Comparison of ENCODE assay signal across 9 mouse cellular contexts in genomic region chr7:62463007-62463877, GRCm38 (mm10). TPM values are rescaled to one million over a fixed set of nuclear protein-coding genes. Genes with fewer than 3 reads are reported as not detected.
DNase-seq lines count a peak whose midpoint lies in the region; ATAC-seq lines count a peak whose summit lies in the region.
"Had no signal": no experiment of that assay in that cellular context is flagged by ENCODE, and none has a peak within 500 bp of the region (broad histone marks: within the 10 kb centered on the region; RNA-seq: fewer than 3 reads in every experiment).

No protein-coding gene starts in this region.

- peak overlapping the region; percentile 73 for H3K4me2 ChIP-seq in heart, embryonic 13.5 days
- H3K4me2 ChIP-seq in midbrain, embryonic 15.5 days, result peak overlapping the region; percentile 76

- 18% methylated on average over 55 of the region's 55 CpGs for WGBS in heart, embryonic 13.5 days
- WGBS in midbrain, embryonic 15.5 days, result 30% methylated on average over 55 of the region's 55 CpGs

- H3K27ac ChIP-seq in heart, embryonic 13.5 days (replicated peaks), result peak overlapping the region; percentile 87
- H3K27ac ChIP-seq in midbrain, embryonic 15.5 days, result peak overlapping the region; percentile 74

- H3K36me3 ChIP-seq in heart, embryonic 13.5 days, result no peaks in the 10 kb centered on the region
- no peaks in the 10 kb centered on the region for H3K36me3 ChIP-seq in midbrain, embryonic 15.5 days (replicated peaks)
- H3K36me3 ChIP-seq: G1E had no signal

- H3K4me3 ChIP-seq in heart, embryonic 13.5 days, result peak overlapping the region; percentile 62
- peak overlapping the region; percentile 57 for H3K4me3 ChIP-seq in midbrain, embryonic 15.5 days

- H3K9ac ChIP-seq in heart, embryonic 13.5 days, result peak overlapping the region; percentile 85
- H3K9ac ChIP-seq in midbrain, embryonic 15.5 days, result peak overlapping the region; percentile 52

- H3K27me3 ChIP-seq in heart, embryonic 13.5 days (replicated peaks), result peaks cover 6% of the 10 kb centered on the region; the same call in 1 of the 2 replicates
- no peaks in the 10 kb centered on the region for H3K27me3 ChIP-seq in midbrain, embryonic 15.5 days (replicated peaks)

- DNase-seq in cerebellum, postnatal 25 days, result peak; percentile 14 to 15
- DNase-seq in 3134 (ENCODE audit: extremely low read depth, insufficient read length, low spot score), result peak; percentile 8
- peak; percentile 51 for DNase-seq in embryo, embryonic 10.5 days (ENCODE audit: low spot score)
- DNase-seq in kidney, postnatal 14 days, result peak; percentile 15

- H3K9me3 ChIP-seq in heart, embryonic 13.5 days, result peaks cover 6% of the 10 kb centered on the region; the same call in 1 of the 2 replicates
- H3K9me3 ChIP-seq in midbrain, embryonic 15.5 days, result no peaks in the 10 kb centered on the region

- no peak for ATAC-seq in cerebellum, adult (ENCODE audit: insufficient number of reproducible peaks, low FRiP score, low TSS enrichment)
- no peak for ATAC-seq in heart, embryonic 13.5 days (ENCODE audit: extremely low read depth, insufficient number of reproducible peaks, low FRiP score, low TSS enrichment)
- peak; percentile 72 for ATAC-seq in midbrain, embryonic 15.5 days (replicated peaks)
- no peak for ATAC-seq in monocyte, adult 5-6 weeks (replicated peaks; ENCODE audit: insufficient number of reproducible peaks, low FRiP score, low TSS enrichment, poor library complexity, severe bottlenecking)

- no peaks in the 10 kb centered on the region for H3K4me1 ChIP-seq in heart, embryonic 13.5 days
- H3K4me1 ChIP-seq in midbrain, embryonic 15.5 days, result peaks cover 9% of the 10 kb centered on the region; the same call in 1 of the 2 replicates

RNA-seq across cellular contexts. Expression of gene Peg12, which starts 1.1 kb away (rescaled TPM):
- polyA plus RNA-seq in heart, embryonic 13.5 days (2015; fragmentation: Nextera tagmentation; extraction: Ambion mirVana), result 9.9 and 10.7 TPM in 2 replicates
- polyA plus RNA-seq in midbrain, embryonic 15.5 days (2015; fragmentation: Nextera tagmentation; extraction: Ambion mirVana), result 9.8 and 11.5 TPM in 2 replicates
- 0.48 to 0.68 TPM (median 0.53 TPM) in 3 replicates for total RNA-seq in monocyte, adult 5-6 weeks (2017)
- polyA plus RNA-seq: G1E had no signal

RNA-seq across cellular contexts. Expression of gene Mkrn3, which starts 43.3 kb away (rescaled TPM):
- 2.6 and 3.0 TPM in 2 replicates for polyA plus RNA-seq in heart, embryonic 13.5 days (2015; fragmentation: Nextera tagmentation; extraction: Ambion mirVana)
- polyA plus RNA-seq in midbrain, embryonic 15.5 days (2015; fragmentation: Nextera tagmentation; extraction: Ambion mirVana), result 24.6 and 24.8 TPM in 2 replicates
- 0.39 TPM in 1 of 3 replicates, not detected in the others for total RNA-seq in monocyte, adult 5-6 weeks (2017)
